Mouse (Mus musculus) olfactory bulb, adult 2 months (tissue): ENCODE data around the gene Ovol1.

Experiments used
- CTCF ChIP-seq: fragments of 200-500 bp; IDR thresholded peaks from 2 replicates; pipeline ENCODE4 v1.5.1; 2012; ENCODE audit warnings: low read depth, mild to moderate bottlenecking, low read length, moderate library complexity; ENCODE audit not compliant: insufficient read depth
- POLR2A ChIP-seq: fragments of 200-500 bp; IDR thresholded peaks from 2 replicates; pipeline ENCODE4 v1.6.1; 2012; ENCODE audit warnings: mild to moderate bottlenecking, low read depth, low read length, moderate library complexity; ENCODE audit not compliant: insufficient read depth

DNA sequence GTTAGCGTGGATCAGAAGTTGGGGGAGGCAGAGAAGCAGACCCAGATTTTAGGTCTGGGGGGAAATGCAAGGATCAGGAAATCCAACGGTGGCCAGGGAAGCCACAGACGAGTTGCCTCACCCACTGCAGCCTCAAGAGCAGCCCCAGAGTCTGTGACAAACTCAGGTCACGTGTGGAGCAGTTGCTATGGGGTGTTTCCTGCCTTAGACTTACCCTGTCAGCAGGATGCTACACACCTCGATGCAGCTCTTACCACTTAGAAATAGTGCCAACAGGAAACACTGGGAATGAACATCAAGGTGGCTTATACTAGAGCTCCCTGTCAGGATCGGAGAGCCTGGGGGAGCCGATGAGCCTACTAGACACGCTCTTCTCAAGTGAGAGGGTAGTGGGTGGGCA is 27.9 kb downstream of the Ovol1 start:
- TF ChIP-seq CTCF = no peak
- no peak for TF ChIP-seq POLR2A
